Mouse (Mus musculus) midbrain, embryonic 10.5 days (tissue): Measurements from ENCODE around the gene Vmn1r48. TPM values are rescaled to one million over a fixed set of nuclear protein-coding genes. Genes with fewer than 3 reads are reported as not detected.
"Not testable (repeated sequence)": the region's sequence is repeated elsewhere in the genome, so short reads cannot be mapped to it uniquely, and the experiment has no call there.

Source experiments
- DNase-seq: peaks from one replicate; pipeline ENCODE4 v3.0.0-alpha.2; 2017; ENCODE audit warnings: low spot score
- H3K27ac ChIP-seq: fragments of 300-500 bp; sonication (generic); replicated peaks from 2 replicates; pipeline ENCODE4 v1.5.1; 2016; ENCODE audit warnings: mild to moderate bottlenecking
- H3K27me3 ChIP-seq: fragments of 300-500 bp; sonication (generic); 2 replicates; pipeline ENCODE4 v1.6.1; 2016; ENCODE audit warnings: low read depth, mild to moderate bottlenecking; ENCODE audit not compliant: poor library complexity, severe bottlenecking
- H3K36me3 ChIP-seq: fragments of 300-500 bp; sonication (generic); 2 replicates; pipeline ENCODE4 v1.6.1; 2016; ENCODE audit warnings: mild to moderate bottlenecking, moderate library complexity
- H3K4me1 ChIP-seq: fragments of 300-500 bp; sonication (generic); 2 replicates; pipeline ENCODE4 v1.6.1; 2016
- H3K4me3 ChIP-seq: fragments of 300-500 bp; sonication (generic); 2 replicates; pipeline ENCODE4 v1.5.1; 2016; ENCODE audit warnings: mild to moderate bottlenecking, moderate library complexity
- H3K9me3 ChIP-seq: fragments of 300-500 bp; sonication (generic); replicated peaks from 2 replicates; pipeline ENCODE4 v1.6.1; 2016; ENCODE audit warnings: mild to moderate bottlenecking
- WGBS: fragments of 180-500 bp; shearing (Covaris S2); methylation state at CpG from one replicate; pipeline ENCODE4 v1.1.7; 2016; 5-methylcytosine and 5-hydroxymethylcytosine counted together
- polyA plus RNA-seq: library from polyadenylated mRNA; unstranded; fragments of >200 nt; fragmentation: Nextera tagmentation; extraction: Ambion mirVana; gene quantifications from 2 replicates; pipeline ENCODE4 v1.2.1, GENCODE M21; 2016

The Vmn1r48 gene
- not detected in 2 replicates for polyA plus RNA-seq

DNA sequence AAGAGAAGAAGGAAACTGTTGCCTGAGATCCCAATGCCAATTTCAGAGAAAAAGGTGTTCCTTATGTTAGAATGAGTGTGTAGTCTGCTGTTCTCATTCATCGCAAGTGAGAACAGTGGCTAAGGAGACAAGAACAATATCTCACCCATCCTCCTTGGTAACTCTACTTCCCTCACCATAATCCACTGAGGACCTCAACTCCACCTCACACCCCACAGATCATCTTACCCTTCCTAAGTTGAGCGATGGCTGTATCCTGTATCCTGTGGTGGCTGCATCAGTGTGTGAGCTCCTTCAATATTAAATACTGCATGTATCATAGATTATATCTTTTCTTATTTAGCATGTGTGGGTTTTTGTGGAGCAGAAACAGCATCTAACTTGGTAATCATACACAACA lies at the start of gene Vmn1r48:
Vmn1r48 (minus strand) TSS at position 101 of the 400 bp plus-strand sequence.
- DNase-seq, H3K9me3 ChIP-seq, H3K27me3 ChIP-seq, H3K4me1 ChIP-seq, H3K4me3 ChIP-seq, H3K27ac ChIP-seq, H3K36me3 ChIP-seq: not testable (repeated sequence)
- no CpG with 5 or more reads among the region's 2 CpGs for WGBS

DNA sequence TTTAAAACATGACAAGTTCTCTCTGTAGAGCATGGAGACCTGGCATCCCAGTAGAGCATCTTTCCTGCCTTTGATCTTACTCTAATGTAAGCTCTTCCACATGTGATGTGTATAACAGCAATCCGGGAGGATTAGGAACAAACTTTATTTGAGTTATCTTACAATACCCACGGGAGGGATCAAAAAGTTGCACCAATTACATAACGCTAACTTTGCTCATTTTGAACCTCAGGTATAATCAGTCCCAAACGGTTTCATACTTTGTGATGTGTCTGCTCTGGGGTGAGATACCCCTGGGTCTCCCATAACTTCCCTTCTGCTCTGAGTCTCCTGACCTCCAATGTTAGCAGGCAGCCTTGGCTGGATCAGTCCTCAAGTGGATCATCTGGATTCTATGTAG lies 41.8 kb upstream of the Vmn1r48 start, which contains the start of gene Vmn1r49:
Vmn1r49 (minus strand) TSS at position 101 of the 400 bp plus-strand sequence.
- no peak within 1 kb of the TSS for H3K27ac ChIP-seq
- 84% methylated on average over 4 of the region's 4 CpGs for WGBS
- H3K36me3 ChIP-seq = no peaks in the 10 kb centered on the region
- peaks cover 45% of the 10 kb centered on the region for H3K9me3 ChIP-seq
- no peaks in the 10 kb centered on the region for H3K4me1 ChIP-seq
- no peak within 1 kb of the TSS for H3K4me3 ChIP-seq
- no peak for DNase-seq
- H3K27me3 ChIP-seq = no peaks in the 10 kb centered on the region

DNA sequence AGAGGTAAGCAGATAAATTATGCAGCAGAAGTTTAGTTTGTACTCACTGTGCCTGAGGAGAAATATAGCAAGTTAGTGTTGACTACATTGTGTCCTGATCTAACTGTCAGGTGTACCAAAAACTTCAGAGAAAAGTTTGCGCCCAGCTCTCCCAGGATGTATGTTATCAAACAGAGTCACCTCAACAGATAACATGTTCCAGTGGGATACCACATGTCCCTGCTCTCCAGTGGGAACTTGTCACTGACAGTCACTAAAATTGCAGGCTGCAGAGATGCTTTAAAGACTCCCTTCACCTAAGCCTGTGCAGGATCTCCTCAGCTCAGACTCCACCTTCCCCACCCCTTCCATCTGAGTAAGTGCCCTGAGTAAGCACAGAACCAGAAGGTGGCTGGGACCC lies 20.8 kb downstream of the Vmn1r48 start, which contains the start of gene Vmn1r47:
Vmn1r47 (plus strand) TSS at position 301 of the 400 bp plus-strand sequence.
- 93% methylated on average over 1 of the region's 1 CpGs for WGBS
- H3K4me3 ChIP-seq = not testable (repeated sequence)

DNA sequence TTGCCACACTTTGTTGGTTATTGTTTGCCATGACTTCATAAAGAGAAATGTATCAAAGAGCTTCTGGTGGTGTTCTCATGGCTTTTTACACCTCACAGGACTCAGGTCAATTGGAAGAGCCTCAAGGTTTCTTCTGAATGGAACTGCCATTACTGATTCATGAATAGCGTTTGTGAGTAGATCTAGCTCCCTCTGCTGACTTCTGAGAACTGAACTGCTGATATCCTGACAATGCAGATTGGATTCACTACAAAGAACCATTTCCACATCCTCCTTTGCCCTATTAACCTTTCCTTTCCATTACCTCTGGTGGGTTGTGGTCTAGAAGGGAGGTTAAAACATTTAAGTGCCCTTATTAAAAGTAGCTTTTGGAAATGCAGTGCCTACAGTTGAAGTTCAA lies 50.7 kb downstream of the Vmn1r48 start:
- WGBS = 39% methylated on average over 1 of the region's 1 CpGs
- Histone ChIP-seq H3K27ac (no peak overlapping the region), H3K27me3 (no peaks in the 10 kb centered on the region), H3K4me1 (no peaks in the 10 kb centered on the region), H3K36me3 (no peaks in the 10 kb centered on the region), H3K9me3 (peaks cover 48% of the 10 kb centered on the region), H3K4me3 (no peak overlapping the region)
- DNase-seq = no peak

More for the DNA sequence above, 20.8 kb downstream of the Vmn1r48 start, which contains the start of gene Vmn1r47:
- not testable (repeated sequence) for H3K27ac ChIP-seq, H3K27me3 ChIP-seq, H3K4me1 ChIP-seq, DNase-seq, H3K36me3 ChIP-seq
- peaks cover 14% of the 10 kb centered on the region for H3K9me3 ChIP-seq

Other genes with a start within 250 kb of the Vmn1r48 start
- not detected in 2 replicates for gene Vmn1r42, start 160.4 kb downstream of the Vmn1r48 start, polyA plus RNA-seq
- gene Vmn1r43, start 160.4 kb downstream of the Vmn1r48 start, polyA plus RNA-seq = not detected in 2 replicates
- gene Vmn1r44, start 153.2 kb downstream of the Vmn1r48 start, polyA plus RNA-seq = not detected in 2 replicates
- not detected in 2 replicates for gene Vmn1r45, start 96.2 kb downstream of the Vmn1r48 start, polyA plus RNA-seq
- not detected in 2 replicates for gene Vmn1r46, start 67.5 kb downstream of the Vmn1r48 start, polyA plus RNA-seq
- not detected in 2 replicates for gene Vmn1r47, start 20.7 kb downstream of the Vmn1r48 start, polyA plus RNA-seq
- gene Vmn1r49, start 41.7 kb upstream of the Vmn1r48 start, polyA plus RNA-seq = not detected in 2 replicates
- not detected in 2 replicates for gene Vmn1r50, start 64.6 kb upstream of the Vmn1r48 start, polyA plus RNA-seq
- gene Vmn1r51, start 85.8 kb upstream of the Vmn1r48 start, polyA plus RNA-seq = not detected in 2 replicates
- gene Vmn1r52, start 138.0 kb upstream of the Vmn1r48 start, polyA plus RNA-seq = not detected in 2 replicates
- gene V1ra8, start 166.0 kb upstream of the Vmn1r48 start, polyA plus RNA-seq = not detected in 2 replicates
- gene Vmn1r53, start 187.6 kb upstream of the Vmn1r48 start, polyA plus RNA-seq = not detected in 2 replicates
- not detected in 2 replicates for gene Vmn1r54, start 209.5 kb upstream of the Vmn1r48 start, polyA plus RNA-seq